Mouse (Mus musculus): ENCODE measurements around the gene Plcg2. TPM values are rescaled to one million over a fixed set of nuclear protein-coding genes. Genes with fewer than 3 reads are reported as not detected.

Plcg2 gene
- polyA plus RNA-seq, 1 experiment, result 12.5 TPM

DNA sequence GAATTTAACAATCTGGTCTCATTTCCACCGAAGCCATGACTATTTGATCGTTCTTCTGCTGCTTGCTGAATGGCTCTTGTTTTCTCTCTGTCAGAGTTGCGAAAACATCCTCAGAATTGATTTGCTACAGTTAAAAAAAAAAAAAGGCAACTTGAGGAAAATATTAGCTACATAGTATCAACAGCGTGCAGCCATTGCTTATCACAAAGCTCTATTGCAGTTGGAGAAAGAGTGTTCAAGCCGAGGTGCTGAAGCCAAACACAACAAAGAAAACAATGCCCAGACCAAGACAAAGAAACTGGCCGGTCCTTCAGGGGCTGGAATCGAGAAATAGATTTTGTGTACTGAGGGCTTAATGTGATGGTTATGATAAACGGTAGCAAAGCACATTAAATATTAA lies 47.0 kb downstream of the Plcg2 start:
- no peak for TF ChIP-seq CTCF (conservative IDR thresholded peaks at IDR 0.05; ENCODE audit: insufficient read depth, insufficient read length, low read depth, low read length)
- TF ChIP-seq POLR2A (IDR thresholded peaks at IDR 0.05; ENCODE audit: low read depth, low read length), result no peak
- no peaks in the 10 kb centered on the region for H3K4me1 ChIP-seq (ENCODE audit: control insufficient read depth, insufficient read depth, low read length)
- 79% methylated on average over 8 of the region's 8 CpGs for WGBS
- DNase-seq, result no peak
- no peaks in the 10 kb centered on the region for H3K36me3 ChIP-seq (ENCODE audit: control insufficient read depth, insufficient read depth, low read length)
- H3K27me3 ChIP-seq (replicated peaks; ENCODE audit: control insufficient read depth, insufficient read depth, low read length), result no peaks in the 10 kb centered on the region
- H3K4me3 ChIP-seq (ENCODE audit: insufficient read depth, low read depth, low read length), result no peak overlapping the region
- H3K27ac ChIP-seq (ENCODE audit: insufficient read depth, low read depth, low read length), result no peak overlapping the region

DNA sequence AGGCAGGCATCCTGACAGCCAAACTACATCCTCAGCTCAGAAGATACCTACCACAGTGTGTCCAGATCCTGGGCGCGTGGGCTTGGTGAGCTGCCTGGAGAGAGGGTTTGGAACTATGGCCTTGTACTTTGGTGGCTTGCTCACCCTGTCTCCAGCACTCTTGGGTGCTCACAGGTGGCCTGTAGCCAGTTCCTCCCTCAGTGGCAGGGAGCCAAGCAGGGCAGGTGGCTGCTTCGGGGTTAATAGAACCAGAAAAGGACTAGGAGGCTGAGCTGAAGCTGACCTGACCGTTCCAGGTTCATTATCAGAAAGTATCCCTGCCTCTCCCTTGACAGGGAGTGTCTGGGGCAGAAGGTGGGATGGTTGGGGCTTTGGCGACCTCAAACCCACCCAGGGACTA lies 48.3 kb downstream of the Plcg2 start:
- H3K27me3 ChIP-seq (replicated peaks; ENCODE audit: control insufficient read depth, insufficient read depth, low read length), result no peaks in the 10 kb centered on the region
- peak; percentile 92 for DNase-seq
- H3K4me1 ChIP-seq (ENCODE audit: control insufficient read depth, insufficient read depth, low read length), result no peaks in the 10 kb centered on the region
- H3K4me3 ChIP-seq (ENCODE audit: insufficient read depth, low read depth, low read length), result no peak overlapping the region
- no peaks in the 10 kb centered on the region for H3K36me3 ChIP-seq (ENCODE audit: control insufficient read depth, insufficient read depth, low read length)
- TF ChIP-seq POLR2A (IDR thresholded peaks at IDR 0.05; ENCODE audit: low read depth, low read length) (no peak), CTCF (conservative IDR thresholded peaks at IDR 0.05; ENCODE audit: insufficient read depth, insufficient read length, low read depth, low read length) (no peak)
- 43% methylated on average over 5 of the region's 5 CpGs for WGBS
- H3K27ac ChIP-seq (ENCODE audit: insufficient read depth, low read depth, low read length), result no peak overlapping the region

DNA sequence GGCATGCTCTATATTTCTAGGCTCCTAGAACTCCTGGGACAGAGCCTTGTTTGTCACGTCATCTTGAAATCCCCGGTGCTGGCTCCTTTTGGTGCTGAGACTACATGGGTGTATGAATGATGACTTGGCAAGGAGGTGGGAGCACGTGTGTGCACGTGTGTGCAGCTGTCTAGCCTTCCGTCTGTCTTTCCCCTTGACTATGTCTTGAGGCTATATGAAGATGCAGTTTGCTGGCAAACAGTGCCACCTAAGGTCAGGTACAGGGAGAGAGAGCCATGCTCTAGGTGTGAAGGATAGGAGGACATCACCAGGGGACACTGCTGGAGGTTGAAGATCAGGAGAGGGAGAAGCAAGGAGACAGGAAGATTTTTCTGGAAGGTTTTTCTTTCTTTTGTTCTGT lies 49.9 kb downstream of the Plcg2 start:
- no peak overlapping the region for H3K4me3 ChIP-seq (ENCODE audit: insufficient read depth, low read depth, low read length)
- no peaks in the 10 kb centered on the region for H3K36me3 ChIP-seq (ENCODE audit: control insufficient read depth, insufficient read depth, low read length)
- no peaks in the 10 kb centered on the region for H3K27me3 ChIP-seq (replicated peaks; ENCODE audit: control insufficient read depth, insufficient read depth, low read length)
- H3K27ac ChIP-seq (ENCODE audit: insufficient read depth, low read depth, low read length), result no peak overlapping the region
- DNase-seq, result no peak
- 84% methylated on average over 5 of the region's 5 CpGs for WGBS
- TF ChIP-seq POLR2A (IDR thresholded peaks at IDR 0.05; ENCODE audit: low read depth, low read length) (no peak), CTCF (conservative IDR thresholded peaks at IDR 0.05; ENCODE audit: insufficient read depth, insufficient read length, low read depth, low read length) (peak; percentile 32; the same call in 1 of the 2 replicates)
- no peaks in the 10 kb centered on the region for H3K4me1 ChIP-seq (ENCODE audit: control insufficient read depth, insufficient read depth, low read length)

DNA sequence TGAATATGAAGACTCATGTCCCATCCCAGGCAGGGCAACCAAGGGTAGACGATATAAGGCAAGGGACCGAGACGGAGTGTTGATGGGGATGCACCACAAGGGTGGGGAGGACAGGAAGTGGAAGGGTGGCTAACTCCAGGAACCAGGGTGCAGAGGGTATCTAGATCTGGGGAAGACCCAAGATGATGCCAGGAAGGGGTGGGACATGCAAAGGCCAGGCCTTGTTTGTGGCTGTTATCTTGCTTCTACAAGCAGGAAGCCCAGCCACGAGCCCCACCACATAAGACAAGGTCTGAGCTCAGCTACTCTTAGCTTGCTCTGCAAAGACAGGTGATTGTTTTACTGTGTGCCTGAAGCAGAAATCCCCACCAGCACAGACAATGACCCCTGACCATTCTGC lies 50.4 kb downstream of the Plcg2 start:
- H3K27ac ChIP-seq (ENCODE audit: insufficient read depth, low read depth, low read length), result no peak overlapping the region
- 63% methylated on average over 4 of the region's 4 CpGs for WGBS
- H3K4me1 ChIP-seq (ENCODE audit: control insufficient read depth, insufficient read depth, low read length), result no peaks in the 10 kb centered on the region
- TF ChIP-seq CTCF (conservative IDR thresholded peaks at IDR 0.05; ENCODE audit: insufficient read depth, insufficient read length, low read depth, low read length) (no peak), POLR2A (IDR thresholded peaks at IDR 0.05; ENCODE audit: low read depth, low read length) (no peak)
- H3K4me3 ChIP-seq (ENCODE audit: insufficient read depth, low read depth, low read length), result no peak overlapping the region
- no peaks in the 10 kb centered on the region for H3K27me3 ChIP-seq (replicated peaks; ENCODE audit: control insufficient read depth, insufficient read depth, low read length)
- no peaks in the 10 kb centered on the region for H3K36me3 ChIP-seq (ENCODE audit: control insufficient read depth, insufficient read depth, low read length)
- DNase-seq, result no peak

DNA sequence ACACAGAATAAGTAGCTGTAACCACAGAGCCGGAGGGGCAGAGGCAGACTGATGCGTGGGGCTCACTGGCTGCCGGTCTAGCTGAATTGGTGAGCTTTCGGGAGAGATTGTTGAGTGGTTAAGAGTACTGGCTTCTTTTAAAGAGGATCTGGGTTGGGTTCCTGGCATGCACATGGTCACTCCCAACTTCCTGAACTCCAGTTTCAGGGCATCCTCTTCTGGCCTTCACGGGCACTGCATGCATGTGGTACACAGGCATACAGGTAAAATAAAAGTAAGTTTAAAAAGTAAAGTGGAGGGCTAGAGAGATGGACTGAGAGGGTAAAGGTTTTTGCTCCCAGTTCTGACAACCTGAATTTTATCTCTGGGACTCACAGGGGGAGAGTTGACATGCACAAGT lies 52.4 kb downstream of the Plcg2 start:
- Histone ChIP-seq H3K4me3 (ENCODE audit: insufficient read depth, low read depth, low read length) (no peak overlapping the region), H3K27me3 (replicated peaks; ENCODE audit: control insufficient read depth, insufficient read depth, low read length) (no peaks in the 10 kb centered on the region), H3K4me1 (ENCODE audit: control insufficient read depth, insufficient read depth, low read length) (no peaks in the 10 kb centered on the region), H3K36me3 (ENCODE audit: control insufficient read depth, insufficient read depth, low read length) (no peaks in the 10 kb centered on the region), H3K27ac (ENCODE audit: insufficient read depth, low read depth, low read length) (no peak overlapping the region)
- DNase-seq, result no peak
- WGBS, result 82% methylated on average over 5 of the region's 5 CpGs
- TF ChIP-seq CTCF (conservative IDR thresholded peaks at IDR 0.05; ENCODE audit: insufficient read depth, insufficient read length, low read depth, low read length) (no peak; the same call in 1 of the 2 replicates), POLR2A (IDR thresholded peaks at IDR 0.05; ENCODE audit: low read depth, low read length) (no peak)

DNA sequence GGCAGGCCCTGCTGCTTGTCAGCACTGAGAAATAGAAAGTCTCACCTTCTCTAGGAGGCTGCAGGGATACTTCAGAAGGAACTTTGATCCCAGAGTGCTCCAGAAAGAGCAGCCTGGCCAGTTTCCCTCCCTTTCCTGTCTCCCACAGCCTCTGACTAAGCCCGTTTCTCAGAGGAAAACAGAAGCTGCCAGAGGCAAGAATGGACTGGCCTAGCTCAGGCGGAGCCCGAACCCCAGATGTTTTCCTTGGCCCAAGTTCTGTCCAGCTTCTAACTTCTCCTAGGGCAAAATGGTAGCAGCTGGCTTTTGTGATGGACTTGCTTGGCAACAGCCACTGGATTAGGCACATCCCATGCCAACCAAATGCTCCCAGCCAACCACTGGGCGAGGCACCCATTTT lies 62.9 kb downstream of the Plcg2 start:
- Histone ChIP-seq H3K27ac (ENCODE audit: insufficient read depth, low read depth, low read length) (no peak overlapping the region), H3K36me3 (ENCODE audit: control insufficient read depth, insufficient read depth, low read length) (no peaks in the 10 kb centered on the region), H3K4me1 (ENCODE audit: control insufficient read depth, insufficient read depth, low read length) (no peaks in the 10 kb centered on the region), H3K27me3 (replicated peaks; ENCODE audit: control insufficient read depth, insufficient read depth, low read length) (no peaks in the 10 kb centered on the region), H3K4me3 (ENCODE audit: insufficient read depth, low read depth, low read length) (no peak overlapping the region)
- no peak for TF ChIP-seq POLR2A (IDR thresholded peaks at IDR 0.05; ENCODE audit: low read depth, low read length)
- no peak for TF ChIP-seq CTCF (conservative IDR thresholded peaks at IDR 0.05; ENCODE audit: insufficient read depth, insufficient read length, low read depth, low read length)
- DNase-seq, result peak; percentile 69
- 41% methylated on average over 4 of the region's 4 CpGs for WGBS

DNA sequence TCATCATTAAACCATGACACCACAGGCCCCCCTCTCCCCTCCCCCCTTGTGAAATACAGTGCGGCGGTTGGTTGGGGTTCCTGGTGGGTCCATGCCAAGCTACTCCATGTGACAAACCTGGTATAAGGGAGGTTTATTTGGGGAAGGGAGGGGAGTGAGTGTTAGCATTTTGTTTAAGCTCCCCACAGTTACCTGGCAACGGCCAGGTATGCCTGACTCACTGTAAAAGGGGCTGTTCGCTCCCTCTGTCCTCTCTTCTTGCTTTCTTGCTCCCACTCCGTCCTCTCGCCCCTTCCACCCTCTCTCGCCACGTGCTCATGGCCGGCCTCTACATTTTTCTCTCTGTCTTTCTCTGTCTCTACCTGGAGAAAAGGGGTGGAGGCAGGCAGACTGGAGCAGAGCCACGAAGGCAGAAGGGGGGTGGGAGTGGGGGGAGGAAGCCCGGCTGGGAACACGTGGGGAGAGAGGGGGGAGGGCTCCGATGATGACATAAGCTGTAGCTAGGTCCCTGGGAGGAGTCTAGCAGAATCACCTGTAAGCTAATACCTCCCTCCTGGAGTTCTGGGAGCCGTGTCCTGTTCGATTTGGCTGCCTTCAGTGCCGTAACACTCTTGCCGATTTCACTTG lies 63.8 kb downstream of the Plcg2 start:
- DNase-seq, result peak; percentile 13
- TF ChIP-seq POLR2A (IDR thresholded peaks at IDR 0.05; ENCODE audit: low read depth, low read length) (no peak), CTCF (conservative IDR thresholded peaks at IDR 0.05; ENCODE audit: insufficient read depth, insufficient read length, low read depth, low read length) (no peak)
- no peaks in the 10 kb centered on the region for H3K36me3 ChIP-seq (ENCODE audit: control insufficient read depth, insufficient read depth, low read length)
- 22% methylated on average over 17 of the region's 17 CpGs for WGBS
- H3K27me3 ChIP-seq (replicated peaks; ENCODE audit: control insufficient read depth, insufficient read depth, low read length), result no peaks in the 10 kb centered on the region
- H3K4me3 ChIP-seq (ENCODE audit: insufficient read depth, low read depth, low read length), result peak overlapping the region; percentile 8; the same call in 1 of the 2 replicates
- no peak overlapping the region for H3K27ac ChIP-seq (ENCODE audit: insufficient read depth, low read depth, low read length)
- no peaks in the 10 kb centered on the region for H3K4me1 ChIP-seq (ENCODE audit: control insufficient read depth, insufficient read depth, low read length)

All from kidney, adult 2 months (tissue).